Mouse (Mus musculus) liver, embryonic 18 days (tissue): ENCODE data around the gene Zfyve16. TPM values are rescaled to one million over a fixed set of nuclear protein-coding genes. Genes with fewer than 3 reads are reported as not detected.

Source experiments
- polyA plus RNA-seq: library from polyadenylated mRNA; depleted of rRNA; stranded (reverse); fragments of >200 nt; gene quantifications from 2 replicates; pipeline ENCODE4 v1.2.3, GENCODE M21; 2012; rRNA removed

Zfyve16 gene
- polyA plus RNA-seq = 1.3 TPM in 2 replicates

GRCm38 (mm10) chr13:92530721-92531211, at the start of gene Zfyve16:
Gene Zfyve16 (minus strand): TSS chr13:92530868.

GRCm38 (mm10) chr13:92576072-92576471, 45.4 kb upstream of the Zfyve16 start, which contains the start of gene Spz1:
Gene Spz1 (minus strand): TSS chr13:92576172.

GRCm38 (mm10) chr13:92483852-92484463, 46.7 kb downstream of the Zfyve16 start, which contains the start of gene Fam151b:
Gene Fam151b (minus strand): TSS chr13:92484015.

Other genes starting within 250 kb of the Zfyve16 start
- gene Gm20379, start 224.9 kb downstream of the Zfyve16 start, polyA plus RNA-seq = not detected in 2 replicates
- gene Dhfr, start 176.1 kb downstream of the Zfyve16 start, polyA plus RNA-seq = 5.4 and 6.4 TPM in 2 replicates
- 6.4 and 7.0 TPM in 2 replicates for gene Msh3, start 175.9 kb downstream of the Zfyve16 start, polyA plus RNA-seq
- gene Ankrd34b, start 105.0 kb downstream of the Zfyve16 start, polyA plus RNA-seq = under 0.01 TPM in 1 of 2 replicates, not detected in the other
- gene Fam151b, start 46.9 kb downstream of the Zfyve16 start, polyA plus RNA-seq = 1.2 and 1.6 TPM in 2 replicates
- gene Spz1, start 45.3 kb upstream of the Zfyve16 start, polyA plus RNA-seq = not detected in 2 replicates
- 13.6 and 14.8 TPM in 2 replicates for gene Serinc5, start 80.2 kb upstream of the Zfyve16 start, polyA plus RNA-seq